Mouse (Mus musculus): ENCODE data around the gene Olfr231. TPM values are rescaled to one million over a fixed set of nuclear protein-coding genes. Genes with fewer than 3 reads are reported as not detected.

Olfr231 gene
- not detected for total RNA-seq (2023)

DNA sequence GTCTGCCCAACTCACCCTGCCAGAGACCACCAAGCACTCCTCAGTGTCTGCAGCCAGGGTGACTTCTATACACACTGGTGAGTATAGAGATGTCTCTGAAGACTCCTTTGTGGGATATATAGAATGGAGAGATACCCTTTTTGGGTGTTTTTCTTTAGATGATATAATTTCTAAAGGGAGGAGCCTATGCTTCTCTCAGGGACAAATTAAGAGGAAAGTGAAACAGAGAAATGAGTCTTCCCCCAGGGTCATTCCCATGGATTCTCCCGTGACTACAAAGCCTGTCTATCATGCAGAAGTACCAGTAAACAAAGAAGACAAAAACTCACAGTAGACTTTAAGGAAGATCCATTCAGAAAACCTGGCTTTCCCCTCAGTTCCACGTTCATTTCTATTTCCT is at the start of gene Olfr231:
Gene Olfr231 (minus strand): TSS at position 101 of the 400 bp plus-strand sequence.

DNA sequence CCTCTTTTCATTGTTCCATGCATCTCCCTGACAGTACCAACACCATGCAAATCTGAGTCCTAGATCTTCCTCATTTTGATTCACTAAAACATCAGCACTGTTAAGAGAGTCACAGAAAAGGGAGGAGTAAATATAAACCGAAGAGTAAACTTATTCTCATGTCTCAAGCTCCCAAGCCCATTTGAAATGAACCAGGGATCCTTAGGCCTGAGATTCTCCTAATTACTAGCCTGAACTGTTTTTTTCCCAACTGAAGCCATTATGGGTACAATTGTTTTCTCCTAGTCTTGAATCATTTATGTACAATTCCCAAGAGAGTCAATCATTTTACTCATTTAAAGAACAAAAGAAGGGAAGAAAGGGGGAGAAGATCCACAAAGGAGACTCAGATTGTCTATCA is 34.4 kb upstream of the Olfr231 start, which contains the start of gene Olfr420:
Gene Olfr420 (plus strand): TSS at position 301 of the 400 bp plus-strand sequence.

DNA sequence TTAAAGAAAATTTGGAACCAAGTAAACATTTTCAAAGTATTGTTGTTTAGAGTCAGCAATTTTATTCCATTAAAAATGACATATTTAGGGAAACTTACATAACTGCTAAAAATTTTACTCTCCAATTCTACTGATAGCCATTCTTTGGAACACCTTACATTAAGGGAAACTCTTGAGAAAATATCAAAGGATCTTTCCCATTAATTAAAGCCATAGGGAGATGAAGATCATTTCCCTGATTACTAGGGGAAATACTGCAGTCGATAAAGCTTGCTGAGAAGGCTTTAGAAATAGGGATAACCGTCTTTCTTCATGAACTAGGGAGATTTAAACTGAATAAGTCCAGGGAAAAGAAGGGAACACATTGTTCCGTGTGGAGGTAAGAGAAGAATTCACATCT is 10.3 kb upstream of the Olfr231 start, which contains the start of gene Olfr424:
Gene Olfr424 (plus strand): TSS at position 301 of the 400 bp plus-strand sequence.

DNA sequence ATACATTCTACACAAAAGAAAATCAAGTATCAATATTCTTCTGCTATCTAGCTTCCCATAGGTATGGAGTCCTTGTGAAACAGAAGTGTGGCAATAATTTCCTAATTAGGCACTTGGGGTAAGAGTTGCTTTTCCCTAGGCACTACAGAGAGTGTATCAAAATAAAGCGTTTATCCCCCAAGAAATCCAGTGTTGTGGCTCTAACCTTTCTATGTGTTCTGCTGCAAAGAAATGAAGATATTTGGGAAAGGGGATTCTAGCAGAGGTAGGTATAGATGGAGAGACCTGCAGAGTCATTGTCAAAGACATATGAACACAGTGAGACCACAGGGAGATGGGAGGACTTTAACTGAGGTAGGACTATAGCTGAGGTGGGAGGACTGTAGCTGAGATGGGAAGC is 24.4 kb downstream of the Olfr231 start, which contains the start of gene Olfr427:
Gene Olfr427 (plus strand): TSS at position 301 of the 400 bp plus-strand sequence.

DNA sequence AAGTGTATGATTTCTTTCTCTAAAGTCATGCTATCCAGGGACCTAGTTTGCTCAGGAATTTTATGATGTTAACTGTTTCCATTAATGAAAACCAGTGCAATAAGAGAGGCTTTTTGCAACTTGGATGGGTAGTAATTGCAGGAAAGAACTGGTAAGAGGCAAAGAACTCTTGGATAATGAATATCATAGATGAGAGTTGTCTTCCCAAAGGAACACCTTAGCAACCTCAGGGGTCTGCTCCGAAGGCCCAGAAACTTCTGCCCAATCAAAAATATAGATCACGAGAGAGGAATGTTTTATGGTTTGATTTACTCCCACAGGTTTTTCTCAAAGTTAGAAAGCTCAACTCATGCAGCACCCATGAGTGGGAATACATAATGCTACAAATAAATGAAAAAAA is 36.9 kb downstream of the Olfr231 start, which contains the start of gene Olfr429:
Gene Olfr429 (plus strand): TSS at position 301 of the 400 bp plus-strand sequence.

DNA sequence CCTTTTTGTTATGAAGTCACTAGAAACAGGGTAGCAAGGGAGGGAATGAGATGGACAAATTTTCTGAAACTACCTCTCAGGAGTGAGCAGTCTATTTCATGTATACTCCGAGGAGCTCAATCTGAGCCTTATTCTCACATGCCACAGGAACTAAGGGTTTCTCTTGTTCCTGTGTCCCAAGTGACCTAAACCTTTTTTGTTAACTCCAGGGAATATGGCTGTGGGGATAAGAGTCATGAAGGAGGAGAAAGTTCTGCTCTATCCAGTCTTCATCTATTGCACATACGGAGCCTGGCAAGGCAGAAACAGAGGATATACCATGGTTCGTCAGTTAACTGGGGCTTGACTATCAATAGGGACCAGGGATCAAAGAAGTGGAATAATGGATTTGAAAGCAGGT is 54.7 kb downstream of the Olfr231 start, which contains the start of gene Olfr430:
Gene Olfr430 (plus strand): TSS at position 301 of the 400 bp plus-strand sequence.

Other genes with a start within 250 kb of the Olfr231 start
- under 1 TPM in 1 of 2 experiments, not detected in 1; 0.47 TPM for gene Ifi211, start 208.1 kb downstream of the Olfr231 start, total RNA-seq (2023)
- 100 to 1,000 TPM; 244 to 315 TPM for gene Mndal, start 178.7 kb downstream of the Olfr231 start, total RNA-seq (2023)
- 100 to 1,000 TPM; 185 to 212 TPM for gene Ifi203, start 178.5 kb downstream of the Olfr231 start, total RNA-seq (2023)
- not detected for gene Ifi202b, start 138.4 kb downstream of the Olfr231 start, total RNA-seq (2023)
- 1 to 10 TPM; 3.6 to 5.8 TPM for gene Ifi205, start 89.4 kb downstream of the Olfr231 start, total RNA-seq (2023)
- not detected for gene Olfr433, start 80.5 kb downstream of the Olfr231 start, total RNA-seq (2023)
- not detected for gene Olfr432, start 72.0 kb downstream of the Olfr231 start, total RNA-seq (2023)
- gene Olfr430, start 54.6 kb downstream of the Olfr231 start, total RNA-seq (2023), result not detected
- gene Olfr429, start 36.8 kb downstream of the Olfr231 start, total RNA-seq (2023), result not detected
- not detected for gene Olfr427, start 24.3 kb downstream of the Olfr231 start, total RNA-seq (2023)
- not detected for gene Olfr424, start 10.4 kb upstream of the Olfr231 start, total RNA-seq (2023)
- not detected for gene Olfr420, start 34.5 kb upstream of the Olfr231 start, total RNA-seq (2023)
- gene Spta1, start 51.6 kb upstream of the Olfr231 start, total RNA-seq (2023), result under 1 TPM in 1 of 2 experiments, not detected in 1; 0.12 TPM
- gene Olfr419, start 130.9 kb upstream of the Olfr231 start, total RNA-seq (2023), result not detected
- not detected for gene Mptx1, start 209.4 kb upstream of the Olfr231 start, total RNA-seq (2023)
- under 1 TPM in 1 of 2 experiments, not detected in 1; 0.61 TPM for gene Olfr417, start 244.0 kb upstream of the Olfr231 start, total RNA-seq (2023)